Mouse (Mus musculus): ENCODE results near the gene Rarb. TPM values are rescaled to one million over a fixed set of nuclear protein-coding genes. Genes with fewer than 3 reads are reported as not detected.
"Not testable (repeated sequence)": the region's sequence is repeated elsewhere in the genome, so short reads cannot be mapped to it uniquely, and the experiment has no call there.

Gene Rarb
- polyA plus RNA-seq, 1 experiment from 2014 or later: 5.3 TPM

DNA sequence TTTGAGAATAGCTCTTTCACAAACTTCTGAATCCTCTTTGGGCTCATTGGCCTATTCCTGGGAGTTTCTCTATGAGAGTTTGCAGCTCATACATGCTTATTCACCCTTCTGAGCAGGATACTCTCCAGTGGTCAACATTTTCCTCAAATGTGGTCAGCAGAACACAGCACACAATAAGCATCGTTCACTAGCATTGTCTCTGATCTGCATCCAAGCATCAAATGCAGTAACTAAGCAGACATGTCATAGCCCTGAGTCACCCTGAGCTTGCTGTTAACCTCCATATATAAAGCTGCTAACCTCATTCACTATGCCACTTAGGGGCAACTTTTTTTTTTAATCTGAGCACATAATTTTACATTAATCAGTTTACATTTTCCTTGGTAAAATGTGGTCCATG lies 53.1 kb downstream of the Rarb start:
- WGBS: 87% methylated on average over 1 of the region's 1 CpGs
- Histone ChIP-seq H3K4me1 (replicated peaks) (no peaks in the 10 kb centered on the region), H3K4me2 (replicated peaks) (no peak overlapping the region), H3K27me3 (no peaks in the 10 kb centered on the region), H3K4me3 (replicated peaks) (no peak overlapping the region), H3K27ac (no peak overlapping the region), H3K9me3 (no peaks in the 10 kb centered on the region), H3K36me3 (no peaks in the 10 kb centered on the region), H3K9ac (replicated peaks) (no peak overlapping the region)
- ATAC-seq: no peak

- no peak overlapping the region for H3K4me3 ChIP-seq (replicated peaks)
- H3K4me2 ChIP-seq (replicated peaks): no peak overlapping the region
- H3K27ac ChIP-seq: no peak overlapping the region
- H3K36me3 ChIP-seq: no peaks in the 10 kb centered on the region
- no peak overlapping the region for H3K9ac ChIP-seq (replicated peaks)
- no peaks in the 10 kb centered on the region for H3K9me3 ChIP-seq
- peaks cover 6% of the 10 kb centered on the region for H3K4me1 ChIP-seq (replicated peaks)
- ATAC-seq: no peak
- no peaks in the 10 kb centered on the region for H3K27me3 ChIP-seq
These were observed 56.2 kb downstream of the Rarb start for GRCm38 (mm10) chr14:16762773-16763172.

DNA sequence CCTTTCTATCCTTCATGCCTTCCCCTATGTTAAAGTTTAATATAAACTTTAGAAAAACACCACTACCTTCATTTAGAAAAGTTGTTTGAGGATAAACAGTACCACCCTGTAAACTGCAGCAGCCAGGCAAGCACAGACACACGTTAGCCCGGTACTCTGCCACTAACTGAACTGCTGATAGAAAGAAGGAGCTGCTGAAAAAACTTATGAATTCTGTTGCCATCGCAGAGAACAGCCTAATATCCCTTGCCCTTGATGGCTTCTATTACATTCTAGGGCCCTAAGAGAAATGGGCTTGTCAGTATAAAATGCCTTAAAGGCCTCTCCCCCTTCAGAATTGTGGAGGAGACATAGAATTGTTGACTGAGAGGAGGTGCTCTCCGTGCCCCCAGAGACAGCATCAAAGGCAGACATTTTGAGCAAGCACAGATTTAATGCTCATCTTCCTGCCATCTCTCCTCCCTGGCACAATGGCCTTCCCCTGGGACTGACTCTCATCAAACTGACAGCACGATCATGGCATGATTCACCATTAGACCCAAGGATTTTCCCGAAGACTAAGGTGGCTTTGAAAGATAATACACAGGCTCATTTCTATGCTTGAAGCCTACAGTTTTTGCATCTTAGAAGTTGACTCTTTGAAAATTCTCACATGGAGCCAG lies 60.1 kb downstream of the Rarb start:
- whole genome bisulfite sequencing: 66% methylated on average over 6 of the region's 6 CpGs
- peak; percentile 48; the same call in 1 of the 2 replicates for ATAC-seq

GRCm38 (mm10) chr14:16755601-16756000 lies 63.4 kb downstream of the Rarb start:
- not testable (repeated sequence) for H3K9me3 ChIP-seq; H3K27me3 ChIP-seq; H3K4me1 ChIP-seq (replicated peaks); H3K4me3 ChIP-seq (replicated peaks); H3K27ac ChIP-seq; H3K9ac ChIP-seq (replicated peaks); ATAC-seq; H3K36me3 ChIP-seq; H3K4me2 ChIP-seq (replicated peaks)
- WGBS: 96% methylated on average over 1 of the region's 1 CpGs

More for the DNA sequence above, 60.1 kb downstream of the Rarb start:
- Histone ChIP-seq H3K9ac (replicated peaks) (no peak overlapping the region), H3K4me3 (replicated peaks) (no peak overlapping the region), H3K27me3 (no peaks in the 10 kb centered on the region), H3K27ac (no peak overlapping the region), H3K36me3 (no peaks in the 10 kb centered on the region), H3K4me2 (replicated peaks) (no peak overlapping the region), H3K9me3 (no peaks in the 10 kb centered on the region), H3K4me1 (replicated peaks) (peaks cover 6% of the 10 kb centered on the region)

DNA sequence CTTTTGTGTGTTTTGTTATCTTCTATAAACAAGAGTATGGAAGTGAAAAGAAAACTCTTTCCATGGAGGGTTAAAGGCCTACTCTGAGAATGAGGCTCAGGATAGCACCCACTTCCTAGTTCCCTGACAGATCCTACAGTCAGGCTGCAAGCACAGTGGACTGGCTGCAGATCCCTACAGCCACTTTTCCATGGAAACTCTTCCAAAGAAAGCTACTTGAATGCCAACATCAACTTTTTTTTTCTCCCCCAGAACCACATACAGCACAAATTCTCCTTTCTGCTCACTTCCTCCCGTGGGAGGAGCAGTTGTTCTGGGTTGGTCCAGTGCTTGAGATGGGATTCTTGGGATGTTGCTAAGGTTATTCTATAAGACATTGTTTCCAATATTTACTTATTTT lies 66.3 kb downstream of the Rarb start:
- no peak overlapping the region for H3K4me3 ChIP-seq (replicated peaks)
- H3K9me3 ChIP-seq: no peaks in the 10 kb centered on the region
- no peak overlapping the region for H3K9ac ChIP-seq (replicated peaks)
- no peak for ATAC-seq
- H3K27ac ChIP-seq: no peak overlapping the region
- no peaks in the 10 kb centered on the region for H3K36me3 ChIP-seq
- no peak overlapping the region for H3K4me2 ChIP-seq (replicated peaks)
- WGBS: 75% methylated on average over 1 of the region's 1 CpGs
- H3K27me3 ChIP-seq: no peaks in the 10 kb centered on the region
- H3K4me1 ChIP-seq (replicated peaks): no peaks in the 10 kb centered on the region

GRCm38 (mm10) chr14:16746982-16747578 lies 71.9 kb downstream of the Rarb start:
- no peaks in the 10 kb centered on the region for H3K27me3 ChIP-seq
- no peak for ATAC-seq
- H3K4me2 ChIP-seq (replicated peaks): no peak overlapping the region
- H3K4me3 ChIP-seq (replicated peaks): no peak overlapping the region
- WGBS: 85% methylated on average over 2 of the region's 2 CpGs
- H3K9me3 ChIP-seq: no peaks in the 10 kb centered on the region
- H3K36me3 ChIP-seq: no peaks in the 10 kb centered on the region
- H3K9ac ChIP-seq (replicated peaks): no peak overlapping the region
- H3K4me1 ChIP-seq (replicated peaks): no peaks in the 10 kb centered on the region
- H3K27ac ChIP-seq: no peak overlapping the region

DNA sequence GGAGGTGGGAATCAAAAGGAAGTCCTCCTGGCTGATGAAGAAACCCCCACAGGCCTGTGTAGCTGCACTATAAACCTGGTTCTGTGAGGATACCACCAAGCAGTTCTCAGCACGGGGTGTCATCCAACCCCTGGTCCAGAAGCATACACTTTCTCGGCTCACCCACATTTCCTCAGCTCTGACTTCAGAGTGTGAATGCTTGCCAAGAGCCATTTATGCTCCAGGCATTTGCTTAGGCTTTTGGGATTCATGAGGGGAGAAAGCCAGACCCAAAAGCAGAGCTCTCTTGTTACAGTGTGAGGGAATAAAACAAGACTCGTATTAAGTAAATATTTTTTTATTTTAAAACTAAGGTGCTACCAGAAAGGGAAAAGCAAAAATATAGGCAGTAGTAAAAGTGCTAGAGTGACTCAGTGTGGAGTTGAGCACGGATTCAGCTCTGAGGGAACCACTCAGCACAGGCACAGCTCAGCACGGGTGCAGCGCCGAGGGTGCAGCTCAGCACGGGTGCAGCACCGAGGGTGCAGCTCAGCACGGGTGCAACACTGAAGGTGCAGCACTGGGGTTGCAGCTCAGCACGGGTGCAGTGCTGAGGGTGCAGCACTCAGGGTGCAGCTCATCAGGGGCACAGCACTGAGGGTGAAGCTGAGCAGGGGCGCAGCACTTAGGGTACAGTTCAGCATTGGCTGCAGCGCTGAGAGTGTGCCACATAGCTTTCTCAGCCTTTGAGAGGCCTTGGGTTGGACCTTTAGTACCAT lies 77.8 kb downstream of the Rarb start:
- H3K36me3 ChIP-seq: no peaks in the 10 kb centered on the region
- 80% methylated on average over 13 of the region's 13 CpGs for WGBS
- no peak overlapping the region for H3K9ac ChIP-seq (replicated peaks)
- H3K27me3 ChIP-seq: peaks cover 20% of the 10 kb centered on the region; the same call in 1 of the 2 replicates
- H3K9me3 ChIP-seq: no peaks in the 10 kb centered on the region
- H3K4me3 ChIP-seq (replicated peaks): no peak overlapping the region
- H3K27ac ChIP-seq: no peak overlapping the region
- no peak overlapping the region for H3K4me2 ChIP-seq (replicated peaks)
- ATAC-seq: peak; percentile 40; the same call in 1 of the 2 replicates
- H3K4me1 ChIP-seq (replicated peaks): no peaks in the 10 kb centered on the region

GRCm38 (mm10) chr14:16738538-16738937 lies 80.4 kb downstream of the Rarb start:
- H3K9ac ChIP-seq (replicated peaks): no peak overlapping the region
- H3K4me3 ChIP-seq (replicated peaks): no peak overlapping the region
- no peak for ATAC-seq
- no peak overlapping the region for H3K27ac ChIP-seq
- WGBS: 100% methylated on average over 1 of the region's 1 CpGs
- no peak overlapping the region for H3K4me2 ChIP-seq (replicated peaks)
- peaks cover 14% of the 10 kb centered on the region for H3K4me1 ChIP-seq (replicated peaks)
- H3K36me3 ChIP-seq: no peaks in the 10 kb centered on the region
- peaks cover 41% of the 10 kb centered on the region for H3K27me3 ChIP-seq
- H3K9me3 ChIP-seq: no peaks in the 10 kb centered on the region

- WGBS: 95% methylated on average over 1 of the region's 1 CpGs
- H3K4me3 ChIP-seq (replicated peaks): no peak overlapping the region
These were observed 81.2 kb downstream of the Rarb start for GRCm38 (mm10) chr14:16737781-16738180.

GRCm38 (mm10) chr14:16735331-16736012 lies 83.5 kb downstream of the Rarb start:
- H3K27me3 ChIP-seq: peaks cover 56% of the 10 kb centered on the region
- H3K4me1 ChIP-seq (replicated peaks): peaks cover 23% of the 10 kb centered on the region
- no peak overlapping the region for H3K4me3 ChIP-seq (replicated peaks)
- H3K9me3 ChIP-seq: no peaks in the 10 kb centered on the region
- no peak overlapping the region for H3K4me2 ChIP-seq (replicated peaks)
- H3K9ac ChIP-seq (replicated peaks): no peak overlapping the region
- H3K36me3 ChIP-seq: no peaks in the 10 kb centered on the region
- ATAC-seq: no peak
- no peak overlapping the region for H3K27ac ChIP-seq
- 37% methylated on average over 4 of the region's 4 CpGs for WGBS

More at GRCm38 (mm10) chr14:16737781-16738180, 81.2 kb downstream of the Rarb start:
- no peak overlapping the region for H3K4me2 ChIP-seq (replicated peaks)
- H3K27ac ChIP-seq: no peak overlapping the region
- no peak for ATAC-seq
- no peaks in the 10 kb centered on the region for H3K36me3 ChIP-seq
- peaks cover 22% of the 10 kb centered on the region for H3K4me1 ChIP-seq (replicated peaks)
- no peak overlapping the region for H3K9ac ChIP-seq (replicated peaks)
- no peaks in the 10 kb centered on the region for H3K9me3 ChIP-seq
- peaks cover 41% of the 10 kb centered on the region for H3K27me3 ChIP-seq

DNA sequence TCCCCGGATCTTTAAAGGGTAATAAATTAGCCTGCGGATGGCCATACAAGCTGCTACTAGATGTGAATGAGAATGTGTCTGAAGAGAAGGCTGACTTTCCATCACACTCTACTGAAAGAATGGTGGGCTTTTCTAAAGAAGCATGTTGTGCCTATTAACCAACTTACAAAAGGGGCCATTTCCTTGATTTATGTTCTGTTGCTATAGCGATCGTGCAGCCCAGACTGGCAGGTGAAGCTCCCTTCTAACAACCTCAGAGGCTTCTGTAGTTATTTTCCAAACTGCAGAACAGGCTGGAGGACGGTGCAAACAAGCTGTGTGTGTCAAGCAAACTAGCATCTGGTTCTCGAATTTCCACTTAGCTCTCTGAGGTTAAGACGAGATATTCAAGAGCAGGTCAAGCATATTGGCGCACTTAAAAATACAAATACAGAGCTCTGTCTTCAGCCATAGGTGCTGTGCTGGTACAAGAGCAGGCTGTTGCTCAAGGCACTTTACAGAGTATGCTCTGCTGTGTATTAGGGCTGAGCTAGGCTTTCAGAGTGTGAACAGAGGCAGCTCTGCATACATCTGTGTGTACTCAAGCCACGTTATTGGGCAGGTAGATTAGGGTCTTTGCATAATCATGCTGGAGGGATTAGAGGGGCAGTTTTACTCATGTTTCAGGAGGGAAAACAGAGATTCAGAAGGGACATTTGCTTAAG lies 85.2 kb downstream of the Rarb start:
- no peaks in the 10 kb centered on the region for H3K36me3 ChIP-seq
- H3K9ac ChIP-seq (replicated peaks): no peak overlapping the region
- H3K27ac ChIP-seq: 0 out of 2 replicates have a peak overlapping the region, but pooled peaks have one; percentile 16
- WGBS: 13% methylated on average over 9 of the region's 9 CpGs
- H3K9me3 ChIP-seq: no peaks in the 10 kb centered on the region
- peaks cover 53% of the 10 kb centered on the region for H3K27me3 ChIP-seq
- peak overlapping the region; percentile 28 for H3K4me2 ChIP-seq (replicated peaks)
- H3K4me3 ChIP-seq (replicated peaks): no peak overlapping the region
- H3K4me1 ChIP-seq (replicated peaks): peaks cover 23% of the 10 kb centered on the region
- peak; percentile 82 for ATAC-seq
